Mouse (Mus musculus): ENCODE data around the gene 9430038I01Rik. TPM values are rescaled to one million over a fixed set of nuclear protein-coding genes. Genes with fewer than 3 reads are reported as not detected.

Gene 9430038I01Rik
- polyA plus RNA-seq, 1 experiment from 2014 or later: 24.9 TPM

DNA sequence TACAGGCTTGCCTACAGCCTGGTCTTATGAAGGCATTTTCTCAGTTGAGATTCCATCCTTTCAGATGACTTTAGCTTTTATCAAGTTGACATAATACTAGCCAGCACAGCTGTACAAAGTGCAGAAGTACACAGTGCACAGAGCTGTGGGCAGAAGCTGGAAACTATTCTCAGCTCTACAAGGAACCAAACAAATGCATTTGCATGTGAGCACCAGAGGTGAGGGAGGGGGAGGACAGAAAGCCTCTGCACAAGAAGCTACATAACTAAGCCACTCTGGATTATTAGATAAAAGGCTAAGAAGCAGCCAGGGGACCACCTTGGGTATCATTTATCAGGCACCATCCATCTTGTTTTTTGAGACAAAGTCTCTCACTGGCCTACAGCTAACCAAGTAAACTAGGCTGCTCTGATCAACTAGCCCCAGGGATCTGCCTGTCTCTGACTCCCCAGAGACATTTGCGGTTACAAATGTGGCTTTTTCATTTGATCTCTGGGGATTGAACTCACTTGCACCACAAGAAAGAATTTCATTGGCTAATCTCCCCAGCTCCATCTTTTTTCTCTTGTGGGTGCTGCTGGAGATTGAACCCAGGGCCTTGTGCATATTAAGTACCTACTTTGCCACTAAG is 3.0 kb downstream of the 9430038I01Rik start:
- DNase-seq (ENCODE audit: low spot score): no peak
- Histone ChIP-seq H3K9me3 (replicated peaks) (no peaks in the 10 kb centered on the region), H3K4me3 (no peak overlapping the region), H3K27me3 (ENCODE audit: low read depth, poor library complexity, severe bottlenecking) (no peaks in the 10 kb centered on the region), H3K4me1 (peaks cover 6% of the 10 kb centered on the region; the same call in 1 of the 2 replicates), H3K36me3 (no peaks in the 10 kb centered on the region), H3K27ac (no peak overlapping the region)
- WGBS: 89% methylated on average over 1 of the region's 1 CpGs

DNA sequence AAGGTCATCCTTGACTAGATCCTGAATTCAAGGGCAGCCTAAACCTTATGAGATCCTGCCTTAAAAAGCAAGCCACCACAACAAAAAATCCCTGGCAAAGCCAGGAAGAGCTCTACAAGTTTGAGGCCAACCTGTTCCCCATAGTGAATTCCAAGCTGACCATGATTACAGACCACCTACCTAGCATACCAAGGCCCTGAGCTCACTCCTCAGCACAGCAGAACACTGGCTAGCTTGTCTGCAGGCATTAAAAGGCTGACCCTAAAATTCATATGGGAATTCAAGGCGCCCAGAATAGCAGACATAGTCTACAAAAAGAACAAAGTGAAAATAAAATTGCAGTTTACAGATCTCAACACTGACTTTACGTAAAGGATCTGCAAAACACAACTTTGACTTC is 6.4 kb downstream of the 9430038I01Rik start:
- DNase-seq (ENCODE audit: low spot score): no peak
- Histone ChIP-seq H3K36me3 (no peaks in the 10 kb centered on the region), H3K4me1 (no peaks in the 10 kb centered on the region), H3K27me3 (ENCODE audit: low read depth, poor library complexity, severe bottlenecking) (no peaks in the 10 kb centered on the region), H3K4me3 (no peak overlapping the region), H3K27ac (no peak overlapping the region), H3K9me3 (replicated peaks) (no peaks in the 10 kb centered on the region)
- WGBS: 90% methylated on average over 2 of the region's 2 CpGs

GRCm38 (mm10) chr7:137398973-137399372 is 11.6 kb downstream of the 9430038I01Rik start:
- 94% methylated on average over 4 of the region's 4 CpGs for WGBS
- no peaks in the 10 kb centered on the region for H3K27me3 ChIP-seq (ENCODE audit: low read depth, poor library complexity, severe bottlenecking)
- H3K9me3 ChIP-seq (replicated peaks): no peaks in the 10 kb centered on the region
- no peak for DNase-seq (ENCODE audit: low spot score)
- no peak overlapping the region for H3K27ac ChIP-seq
- no peak overlapping the region for H3K4me3 ChIP-seq
- H3K36me3 ChIP-seq: no peaks in the 10 kb centered on the region
- no peaks in the 10 kb centered on the region for H3K4me1 ChIP-seq

- H3K4me3 ChIP-seq: no peak overlapping the region
- no peak overlapping the region for H3K27ac ChIP-seq
- H3K4me1 ChIP-seq: no peaks in the 10 kb centered on the region
- H3K9me3 ChIP-seq (replicated peaks): no peaks in the 10 kb centered on the region
- DNase-seq (ENCODE audit: low spot score): no peak
- 97% methylated on average over 8 of the region's 8 CpGs for WGBS
- no peaks in the 10 kb centered on the region for H3K27me3 ChIP-seq (ENCODE audit: low read depth, poor library complexity, severe bottlenecking)
- no peaks in the 10 kb centered on the region for H3K36me3 ChIP-seq
These were observed 13.1 kb downstream of the 9430038I01Rik start for GRCm38 (mm10) chr7:137397361-137397910.

DNA sequence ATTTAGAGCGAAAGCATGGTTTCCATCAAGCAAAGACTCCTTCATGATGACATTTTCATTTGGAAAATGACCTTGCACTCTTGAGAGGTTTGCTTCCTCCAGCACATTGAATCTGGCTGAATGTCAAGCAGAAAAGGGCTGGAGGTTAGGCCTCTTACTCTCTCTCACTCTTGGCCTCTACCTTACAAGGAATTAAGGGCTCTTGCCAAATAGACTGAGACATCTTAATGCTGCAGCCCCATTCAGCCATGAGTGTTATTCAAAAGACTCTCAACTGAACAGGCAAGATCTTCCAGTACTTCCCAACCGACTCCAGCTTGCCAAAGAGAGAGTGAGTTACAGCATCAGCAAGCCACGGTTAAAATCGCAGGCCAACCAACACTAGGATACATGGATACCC is 15.1 kb downstream of the 9430038I01Rik start:
- H3K4me3 ChIP-seq: no peak overlapping the region
- WGBS: 95% methylated on average over 4 of the region's 4 CpGs
- H3K27me3 ChIP-seq (ENCODE audit: low read depth, poor library complexity, severe bottlenecking): no peaks in the 10 kb centered on the region
- no peak for DNase-seq (ENCODE audit: low spot score)
- no peaks in the 10 kb centered on the region for H3K4me1 ChIP-seq
- H3K36me3 ChIP-seq: no peaks in the 10 kb centered on the region
- H3K9me3 ChIP-seq (replicated peaks): no peaks in the 10 kb centered on the region
- no peak overlapping the region for H3K27ac ChIP-seq

- no peaks in the 10 kb centered on the region for H3K36me3 ChIP-seq
- no peak overlapping the region for H3K27ac ChIP-seq
- H3K4me1 ChIP-seq: peaks cover 6% of the 10 kb centered on the region
- H3K9me3 ChIP-seq (replicated peaks): no peaks in the 10 kb centered on the region
- 86% methylated on average over 5 of the region's 5 CpGs for WGBS
- no peak overlapping the region for H3K4me3 ChIP-seq
- no peaks in the 10 kb centered on the region for H3K27me3 ChIP-seq (ENCODE audit: low read depth, poor library complexity, severe bottlenecking)
- no peak for DNase-seq (ENCODE audit: low spot score)
These were observed 22.7 kb downstream of the 9430038I01Rik start for GRCm38 (mm10) chr7:137387863-137388262.

DNA sequence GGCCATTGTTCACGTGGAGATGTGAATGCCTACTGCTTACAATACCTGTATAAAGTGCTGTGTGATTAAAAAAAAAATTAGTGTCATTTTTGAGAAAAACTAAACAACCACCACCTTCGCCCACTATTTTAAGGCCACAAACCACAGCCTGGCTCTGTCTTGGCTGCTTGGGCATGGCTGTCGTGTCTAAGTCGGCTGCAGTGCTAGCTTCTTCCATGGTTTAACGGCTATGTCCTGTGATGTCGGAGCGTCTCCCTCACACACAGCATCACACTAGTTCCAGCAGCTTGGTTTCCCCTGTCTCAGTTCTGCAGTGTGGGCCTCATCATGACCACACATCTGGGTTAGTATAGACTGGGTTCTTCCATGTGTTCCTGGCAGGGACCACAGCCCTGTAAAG is 35.6 kb downstream of the 9430038I01Rik start:
- H3K27ac ChIP-seq: no peak overlapping the region
- no peak overlapping the region for H3K4me3 ChIP-seq
- DNase-seq (ENCODE audit: low spot score): no peak
- H3K4me1 ChIP-seq: no peaks in the 10 kb centered on the region
- H3K27me3 ChIP-seq (ENCODE audit: low read depth, poor library complexity, severe bottlenecking): no peaks in the 10 kb centered on the region
- no peaks in the 10 kb centered on the region for H3K9me3 ChIP-seq (replicated peaks)
- no peaks in the 10 kb centered on the region for H3K36me3 ChIP-seq
- WGBS: 94% methylated on average over 7 of the region's 7 CpGs

DNA sequence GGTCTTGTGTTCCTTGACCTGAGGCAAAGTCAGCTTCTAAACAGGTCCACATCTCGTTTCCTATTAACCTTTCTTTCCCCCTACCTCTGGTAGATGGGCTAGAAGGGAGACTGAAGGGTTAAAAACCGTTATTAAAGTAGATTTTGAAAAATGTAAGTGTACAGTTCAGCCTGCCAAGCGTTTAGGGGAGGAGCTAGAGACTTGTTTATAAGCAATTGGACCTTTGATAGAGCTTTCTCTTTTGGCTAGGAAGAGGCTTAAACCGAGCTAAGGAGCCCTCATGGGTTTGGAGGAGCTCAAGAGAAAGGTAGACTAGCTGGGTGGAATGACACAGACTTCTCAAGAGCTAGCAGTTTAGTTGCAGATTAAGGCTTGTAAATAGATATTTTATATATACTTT is 38.8 kb downstream of the 9430038I01Rik start:
- Histone ChIP-seq H3K4me3 (no peak overlapping the region), H3K36me3 (no peaks in the 10 kb centered on the region), H3K27me3 (ENCODE audit: low read depth, poor library complexity, severe bottlenecking) (no peaks in the 10 kb centered on the region), H3K9me3 (replicated peaks) (no peaks in the 10 kb centered on the region), H3K27ac (no peak overlapping the region), H3K4me1 (no peaks in the 10 kb centered on the region)
- DNase-seq (ENCODE audit: low spot score): no peak
- 75% methylated on average over 4 of the region's 4 CpGs for WGBS

DNA sequence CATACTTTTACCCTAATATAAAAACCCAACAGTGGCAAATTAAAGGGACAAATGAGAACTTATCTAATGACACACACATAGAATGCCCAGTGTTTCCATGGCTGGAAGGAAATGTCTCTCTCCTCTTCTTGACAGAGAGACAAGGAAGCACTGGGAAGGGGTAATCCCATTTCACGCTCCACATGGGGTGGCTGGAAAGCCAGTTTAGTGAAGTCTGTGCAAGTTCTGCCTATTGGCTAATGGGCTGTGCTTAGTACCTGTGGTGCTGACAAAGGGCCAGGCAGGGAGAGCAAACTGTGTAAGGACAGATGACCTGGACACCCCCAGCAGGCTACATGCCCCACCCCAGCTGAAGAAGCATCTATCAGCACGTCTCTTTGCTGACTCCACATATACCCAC is 40.4 kb downstream of the 9430038I01Rik start:
- 79% methylated on average over 2 of the region's 2 CpGs for WGBS
- no peaks in the 10 kb centered on the region for H3K9me3 ChIP-seq (replicated peaks)
- H3K4me3 ChIP-seq: no peak overlapping the region
- H3K36me3 ChIP-seq: no peaks in the 10 kb centered on the region
- H3K27me3 ChIP-seq (ENCODE audit: low read depth, poor library complexity, severe bottlenecking): no peaks in the 10 kb centered on the region
- DNase-seq (ENCODE audit: low spot score): no peak
- no peaks in the 10 kb centered on the region for H3K4me1 ChIP-seq
- H3K27ac ChIP-seq: no peak overlapping the region

GRCm38 (mm10) chr7:137366736-137367135 is 43.8 kb downstream of the 9430038I01Rik start:
- Histone ChIP-seq H3K27me3 (ENCODE audit: low read depth, poor library complexity, severe bottlenecking) (no peaks in the 10 kb centered on the region), H3K4me1 (no peaks in the 10 kb centered on the region), H3K27ac (no peak overlapping the region), H3K9me3 (replicated peaks) (no peaks in the 10 kb centered on the region), H3K4me3 (no peak overlapping the region), H3K36me3 (no peaks in the 10 kb centered on the region)
- DNase-seq (ENCODE audit: low spot score): no peak
- 81% methylated on average over 4 of the region's 4 CpGs for WGBS

DNA sequence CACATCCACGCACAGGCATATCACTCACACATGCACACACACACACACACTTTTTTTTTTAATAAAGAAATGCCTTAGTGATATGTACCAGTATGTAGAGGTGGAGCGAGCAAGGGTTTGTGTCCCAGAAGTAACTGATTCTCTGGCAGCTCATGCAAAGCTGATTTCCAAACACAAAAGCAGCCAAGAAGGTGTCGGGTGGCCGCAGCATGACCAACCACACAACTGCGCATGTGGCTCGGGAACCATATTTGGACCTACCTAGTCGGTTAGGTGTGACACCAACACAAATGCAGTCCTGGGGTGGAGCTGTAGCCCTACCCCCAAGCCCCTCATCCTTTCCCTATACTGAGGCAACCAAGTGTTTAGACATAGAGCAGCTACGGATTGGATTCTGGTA is 45.5 kb downstream of the 9430038I01Rik start:
- Histone ChIP-seq H3K4me1 (no peaks in the 10 kb centered on the region), H3K4me3 (no peak overlapping the region), H3K36me3 (no peaks in the 10 kb centered on the region), H3K27me3 (ENCODE audit: low read depth, poor library complexity, severe bottlenecking) (no peaks in the 10 kb centered on the region), H3K27ac (no peak overlapping the region), H3K9me3 (replicated peaks) (no peaks in the 10 kb centered on the region)
- no peak for DNase-seq (ENCODE audit: low spot score)
- WGBS: 93% methylated on average over 8 of the region's 8 CpGs

GRCm38 (mm10) chr7:137364571-137364970 is 46.0 kb downstream of the 9430038I01Rik start:
- H3K4me3 ChIP-seq: no peak overlapping the region
- no peak overlapping the region for H3K27ac ChIP-seq
- 79% methylated on average over 7 of the region's 7 CpGs for WGBS
- H3K36me3 ChIP-seq: no peaks in the 10 kb centered on the region
- no peaks in the 10 kb centered on the region for H3K27me3 ChIP-seq (ENCODE audit: low read depth, poor library complexity, severe bottlenecking)
- no peak for DNase-seq (ENCODE audit: low spot score)
- no peaks in the 10 kb centered on the region for H3K9me3 ChIP-seq (replicated peaks)
- no peaks in the 10 kb centered on the region for H3K4me1 ChIP-seq

- Histone ChIP-seq H3K4me3 (no peak overlapping the region), H3K27ac (no peak overlapping the region), H3K36me3 (no peaks in the 10 kb centered on the region), H3K9me3 (replicated peaks) (no peaks in the 10 kb centered on the region), H3K27me3 (ENCODE audit: low read depth, poor library complexity, severe bottlenecking) (no peaks in the 10 kb centered on the region), H3K4me1 (0 out of 2 replicates have a peak, but pooled peaks cover 4% of the 10 kb centered on the region)
- WGBS: 83% methylated on average over 7 of the region's 7 CpGs
- DNase-seq (ENCODE audit: low spot score): no peak
These were observed 63.7 kb downstream of the 9430038I01Rik start for GRCm38 (mm10) chr7:137346860-137347259.

GRCm38 (mm10) chr7:137346068-137346467 is 64.5 kb downstream of the 9430038I01Rik start:
- whole genome bisulfite sequencing: 86% methylated on average over 10 of the region's 10 CpGs
- Histone ChIP-seq H3K27ac (no peak overlapping the region), H3K4me3 (no peak overlapping the region), H3K4me1 (0 out of 2 replicates have a peak, but pooled peaks cover 4% of the 10 kb centered on the region), H3K36me3 (no peaks in the 10 kb centered on the region), H3K9me3 (replicated peaks) (no peaks in the 10 kb centered on the region), H3K27me3 (ENCODE audit: low read depth, poor library complexity, severe bottlenecking) (no peaks in the 10 kb centered on the region)
- DNase-seq (ENCODE audit: low spot score): no peak
